Mouse (Mus musculus) CD4-positive, CD25-positive, alpha-beta regulatory T cell, adult 4 months (primary cell): ENCODE results near the gene Csnk1d. TPM values are rescaled to one million over a fixed set of nuclear protein-coding genes. Genes with fewer than 3 reads are reported as not detected.

ENCODE experiments used
- polyA plus RNA-seq, 2 experiments: library from polyadenylated mRNA; unstranded; fragments of 100-300 nt; shearing (Covaris generic); gene quantifications; one replicate each; pipeline ENCODE4 v1.2.1; 2017

Csnk1d gene
- polyA plus RNA-seq, 2 experiments from 2014 or later = 50.4 to 78.2 TPM

Other genes starting within 250 kb of the Csnk1d start
- gene Hmga1b, start 228.5 kb downstream of the Csnk1d start, polyA plus RNA-seq = 10 to 100 TPM in 1 of 2 experiments, 1 to 10 TPM in 1; 3.6 to 24.6 TPM
- gene Rfng, start 207.1 kb downstream of the Csnk1d start, polyA plus RNA-seq = 1 to 10 TPM; 2.8 to 4.1 TPM
- gene Gps1, start 207.1 kb downstream of the Csnk1d start, polyA plus RNA-seq = 100 to 1,000 TPM; 126 to 160 TPM
- 10 to 100 TPM; 31.4 to 35.3 TPM for gene Dus1l, start 194.9 kb downstream of the Csnk1d start, polyA plus RNA-seq
- gene Fasn, start 166.8 kb downstream of the Csnk1d start, polyA plus RNA-seq = 10 to 100 TPM; 24.1 to 34.8 TPM
- gene Ccdc57, start 58.5 kb downstream of the Csnk1d start, polyA plus RNA-seq = 1 to 10 TPM in 1 of 2 experiments, under 1 TPM in 1; 0.12 to 1.1 TPM
- gene Slc16a3, start 42.9 kb downstream of the Csnk1d start, polyA plus RNA-seq = 1 to 10 TPM; 3.5 to 5.3 TPM
- gene Cd7, start 48.1 kb upstream of the Csnk1d start, polyA plus RNA-seq = 10 to 100 TPM; 79.5 to 90.2 TPM
- not detected for gene Sectm1b, start 72.2 kb upstream of the Csnk1d start, polyA plus RNA-seq
- not detected for gene Sectm1a, start 89.9 kb upstream of the Csnk1d start, polyA plus RNA-seq
- gene Tex19.2, start 127.3 kb upstream of the Csnk1d start, polyA plus RNA-seq = not detected
- gene Tex19.1, start 154.8 kb upstream of the Csnk1d start, polyA plus RNA-seq = under 1 TPM in 1 of 2 experiments, not detected in 1; 0.24 TPM
- gene Uts2r, start 168.9 kb upstream of the Csnk1d start, polyA plus RNA-seq = not detected
- gene Hexdc, start 213.1 kb upstream of the Csnk1d start, polyA plus RNA-seq = 1 to 10 TPM; 2.3 to 3.1 TPM
- gene Ogfod3, start 213.4 kb upstream of the Csnk1d start, polyA plus RNA-seq = 1 to 10 TPM; 7.8 to 8.8 TPM
- gene Cybc1, start 238.0 kb upstream of the Csnk1d start, polyA plus RNA-seq = 100 to 1,000 TPM; 103 to 150 TPM
- gene Narf, start 245.9 kb upstream of the Csnk1d start, polyA plus RNA-seq = 10 to 100 TPM; 30.1 to 41.9 TPM